Mouse (Mus musculus) megakaryocyte progenitor cell, adult 5-6 weeks (primary cell): Measurements from ENCODE around the gene Ndufa5. TPM values are rescaled to one million over a fixed set of nuclear protein-coding genes. Genes with fewer than 3 reads are reported as not detected.

Experiments
- ATAC-seq: replicated peaks from 2 replicates; pipeline ENCODE4 v1.8.0; 2016; ENCODE audit warnings: mild to moderate bottlenecking, moderate TSS enrichment, inconsistent platforms; ENCODE audit not compliant: poor library complexity
- total RNA-seq, 2 experiments: library from RNA; stranded (forward) in 1 of 2; stranded (reverse) in 1 of 2; fragments of 157-497, 149-512 nt in 1 of 2; fragments of 200-1000 nt in 1 of 2; gene quantifications; 2 replicates each; pipeline versions ENCODE4 v1.2.3 to v1.2.4; 2015 to 2017

Gene Ndufa5
- total RNA-seq (2015) = 127 and 130 TPM in 2 replicates
- 319 and 343 TPM in 2 replicates for total RNA-seq (2017)

DNA sequence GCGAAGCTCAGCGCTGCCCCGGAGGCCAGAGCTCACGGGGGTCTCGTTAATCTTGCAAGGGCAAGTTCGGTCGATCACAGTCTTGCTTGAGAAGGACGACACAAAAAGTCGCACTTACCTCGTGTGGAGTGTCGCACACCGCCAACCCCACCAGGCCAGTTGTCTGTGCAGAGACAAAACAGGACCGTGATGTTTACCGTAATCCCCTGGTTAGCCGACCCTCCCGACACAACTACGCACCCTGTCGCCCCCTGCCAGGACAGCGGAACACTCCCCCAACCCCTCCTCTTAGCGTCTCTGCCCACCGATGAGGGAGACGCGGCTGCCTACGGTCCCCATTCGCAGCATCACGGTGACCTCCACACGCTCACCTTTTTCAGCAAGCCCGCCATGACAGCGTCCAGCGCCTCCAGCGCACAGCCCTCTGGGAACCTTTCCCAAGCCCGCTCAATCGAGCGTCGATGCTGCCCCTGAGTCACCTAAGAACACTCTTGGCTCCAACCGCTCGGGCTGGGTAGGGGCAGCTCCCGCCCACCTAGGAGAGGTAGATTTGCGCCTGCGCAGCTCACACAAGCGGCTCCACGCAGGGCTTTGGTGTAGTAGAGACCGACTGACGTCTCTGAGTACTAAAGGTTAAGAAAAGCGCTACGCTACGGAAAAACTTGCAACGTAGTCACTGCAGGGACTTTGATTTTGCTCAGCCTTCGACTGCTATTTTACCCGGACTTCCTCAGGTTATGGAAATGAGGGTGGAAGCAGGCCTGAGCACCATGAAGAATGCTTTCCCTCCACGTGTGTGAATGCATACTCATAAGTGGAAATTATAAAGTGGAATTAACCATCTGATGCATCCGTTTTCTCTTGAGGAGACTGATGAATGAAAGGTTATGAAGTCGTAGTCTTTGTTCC, at the start of gene Ndufa5:
Ndufa5 (minus strand) TSS at position 859 of the 909 bp plus-strand sequence.
- peak; percentile 91 for ATAC-seq

DNA sequence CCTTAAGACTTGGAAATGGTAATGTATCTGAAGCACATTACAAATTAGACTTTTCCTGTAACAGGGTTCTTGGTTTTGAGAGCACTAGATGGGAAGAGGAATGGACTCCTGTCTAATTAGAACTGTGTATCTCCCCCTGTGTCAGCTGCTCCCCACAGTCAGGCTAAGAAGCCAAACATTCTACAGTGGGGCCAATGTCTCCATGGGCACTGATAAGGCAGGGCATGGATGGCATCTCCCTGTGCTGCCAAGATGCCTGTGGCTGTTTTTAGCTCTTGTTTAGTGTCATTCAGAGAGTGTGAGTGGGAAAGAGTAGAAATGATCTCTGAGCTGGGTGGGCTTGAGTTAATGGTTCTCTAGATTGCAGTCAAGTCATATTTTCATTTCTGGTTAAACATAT, 45.5 kb upstream of the Ndufa5 start:
- no peak for ATAC-seq

DNA sequence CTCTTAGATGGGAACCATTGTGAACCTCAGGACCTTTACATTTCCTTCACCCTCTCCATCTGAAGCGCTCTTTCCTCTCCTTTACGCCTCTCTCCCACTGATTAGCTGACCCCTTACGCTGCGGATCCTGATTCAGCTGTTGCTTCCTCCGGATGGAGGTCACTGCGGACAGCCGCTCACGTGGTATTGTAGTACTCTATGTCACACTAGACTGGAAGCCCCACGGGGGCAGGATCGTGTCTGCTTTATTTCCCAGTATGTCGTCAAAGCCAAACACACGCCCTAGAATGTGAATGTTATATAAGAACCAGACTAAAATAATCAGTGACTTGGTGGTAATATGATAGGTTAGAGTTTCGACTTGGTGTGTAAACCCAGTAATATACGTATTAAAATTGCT, 44.6 kb upstream of the Ndufa5 start:
- ATAC-seq = no peak

DNA sequence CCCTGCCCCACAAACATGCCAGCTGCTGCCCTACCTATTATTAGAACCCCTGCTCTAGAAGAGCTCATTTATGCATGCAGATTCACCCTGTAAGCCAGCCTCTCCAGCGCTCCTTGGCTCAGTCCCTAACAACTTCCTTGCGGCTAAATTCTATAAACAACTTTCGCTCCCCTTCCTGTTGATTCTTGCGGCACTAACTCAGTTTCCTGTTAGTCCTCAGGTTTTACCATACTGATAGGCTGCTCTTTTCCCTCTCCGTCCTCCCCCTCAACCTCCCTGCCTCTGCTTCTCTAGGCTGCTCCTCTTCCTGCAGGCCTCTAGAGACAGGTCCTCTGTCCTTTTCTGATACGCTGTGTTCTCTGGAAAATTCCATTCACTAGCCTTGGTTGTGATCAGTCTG, 43.3 kb upstream of the Ndufa5 start:
- ATAC-seq = no peak

DNA sequence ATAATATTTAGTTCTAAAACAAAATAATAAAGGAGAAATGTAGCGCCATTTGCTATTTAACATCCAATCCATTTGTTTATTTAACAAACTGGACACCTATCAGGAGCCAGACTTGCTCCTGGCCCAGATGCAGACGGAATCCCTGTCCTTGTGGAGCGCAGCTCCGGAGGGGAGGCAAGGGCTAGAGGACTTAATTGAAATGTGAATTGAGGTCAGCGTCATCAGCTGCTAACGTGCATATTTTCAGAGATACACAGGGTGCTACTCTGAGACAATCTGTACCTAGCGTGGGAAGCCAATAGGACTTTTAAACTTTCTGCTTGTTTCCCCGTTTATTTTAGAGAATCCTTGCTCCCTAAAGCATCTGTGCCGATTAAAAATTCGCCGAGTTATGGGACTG, 42.5 kb upstream of the Ndufa5 start:
- ATAC-seq = no peak

DNA sequence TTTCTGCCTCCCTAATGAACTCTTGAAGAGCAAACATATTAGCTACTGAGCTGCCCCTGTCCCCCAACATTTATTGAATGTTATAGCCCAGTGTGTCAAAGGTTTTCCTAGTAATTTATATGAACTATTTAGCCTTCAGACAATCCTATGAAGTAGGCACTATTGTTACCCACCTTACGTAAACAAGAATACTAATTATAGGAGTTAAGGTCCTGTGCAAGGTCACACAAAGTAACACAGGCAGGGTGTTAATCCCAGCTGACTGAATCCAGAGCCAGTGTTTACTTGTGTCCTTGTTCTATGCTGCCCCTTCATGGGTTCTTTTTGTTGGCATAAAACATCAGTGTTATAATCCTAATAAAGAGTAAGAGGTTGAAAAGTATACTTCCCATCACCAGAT, 41.9 kb upstream of the Ndufa5 start:
- no peak for ATAC-seq

DNA sequence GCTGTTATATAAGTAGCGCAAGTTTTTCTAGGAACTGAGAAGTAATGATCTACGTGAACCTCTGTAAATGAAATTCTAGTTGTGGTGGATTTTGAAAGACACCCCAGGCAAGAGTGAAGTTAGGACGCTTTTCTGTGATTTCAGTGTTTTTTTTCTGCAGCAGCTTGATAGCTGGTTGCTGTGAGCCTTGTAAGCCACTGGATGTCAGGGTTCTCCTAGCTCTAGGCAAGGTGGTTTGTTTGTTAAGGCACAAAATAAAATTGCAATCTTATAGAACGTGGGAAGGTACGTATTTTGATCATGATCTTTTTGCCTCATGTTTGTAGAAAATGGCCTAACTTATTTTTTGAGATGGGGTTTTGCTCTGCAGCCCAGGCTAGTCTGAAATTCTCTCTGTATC, 41.1 kb upstream of the Ndufa5 start:
- no peak for ATAC-seq

DNA sequence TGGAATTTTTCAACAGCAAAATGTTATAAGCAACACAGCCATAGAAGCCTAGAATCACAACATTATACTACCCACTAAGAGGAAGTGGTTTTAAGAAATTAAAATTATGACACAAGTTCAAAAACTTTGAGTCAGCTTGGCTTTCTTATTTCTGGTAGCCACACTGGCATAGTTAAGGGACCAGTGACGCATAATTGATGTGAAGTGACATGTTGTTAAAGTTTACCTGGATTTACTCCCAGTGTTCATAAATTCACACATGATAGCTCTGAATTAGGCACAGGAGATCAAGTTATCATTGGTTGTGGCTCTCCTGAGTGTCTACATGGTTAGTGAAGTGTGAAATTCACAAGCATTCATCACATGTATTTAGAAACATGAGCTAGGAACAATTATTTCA, 37.1 kb upstream of the Ndufa5 start:
- ATAC-seq = no peak

DNA sequence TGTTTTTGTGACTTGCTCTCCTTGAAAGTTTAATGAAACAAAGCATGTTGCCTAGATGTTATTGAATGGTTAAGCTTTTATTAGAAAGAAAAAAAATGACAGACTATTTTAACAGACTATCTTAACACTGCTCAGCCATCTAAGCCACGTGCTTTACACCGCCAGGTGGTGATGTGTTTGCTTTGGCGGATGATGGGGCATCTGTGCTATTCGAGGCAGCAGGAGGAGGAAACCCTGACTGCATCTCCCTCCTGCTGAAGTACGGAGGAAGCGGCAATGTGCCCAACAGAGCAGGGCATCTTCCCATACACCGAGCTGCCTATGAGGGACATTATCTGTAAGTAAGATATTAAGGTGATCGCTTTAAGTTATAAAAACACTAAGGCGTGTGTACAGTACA, 36.3 kb upstream of the Ndufa5 start:
- no peak for ATAC-seq

DNA sequence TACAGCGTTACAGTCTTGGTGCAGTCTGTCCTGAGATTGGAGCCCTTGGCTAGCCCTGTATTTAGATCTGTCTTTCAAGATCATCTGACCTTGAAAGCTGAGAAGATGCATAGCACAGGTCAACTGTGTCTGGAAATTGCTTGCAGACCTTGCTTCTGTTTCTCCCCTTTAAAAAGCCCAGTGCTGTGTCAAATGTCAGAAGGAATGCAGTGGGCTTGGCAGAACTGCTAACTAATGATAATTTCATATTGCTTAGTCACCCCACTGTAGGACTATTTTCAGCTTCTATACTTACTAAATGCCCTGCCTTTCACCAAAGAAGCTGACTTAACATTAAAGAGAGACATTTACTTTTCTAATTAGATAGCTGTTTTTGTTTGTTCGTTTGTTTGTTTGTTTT, 27.7 kb upstream of the Ndufa5 start:
- ATAC-seq = no peak

DNA sequence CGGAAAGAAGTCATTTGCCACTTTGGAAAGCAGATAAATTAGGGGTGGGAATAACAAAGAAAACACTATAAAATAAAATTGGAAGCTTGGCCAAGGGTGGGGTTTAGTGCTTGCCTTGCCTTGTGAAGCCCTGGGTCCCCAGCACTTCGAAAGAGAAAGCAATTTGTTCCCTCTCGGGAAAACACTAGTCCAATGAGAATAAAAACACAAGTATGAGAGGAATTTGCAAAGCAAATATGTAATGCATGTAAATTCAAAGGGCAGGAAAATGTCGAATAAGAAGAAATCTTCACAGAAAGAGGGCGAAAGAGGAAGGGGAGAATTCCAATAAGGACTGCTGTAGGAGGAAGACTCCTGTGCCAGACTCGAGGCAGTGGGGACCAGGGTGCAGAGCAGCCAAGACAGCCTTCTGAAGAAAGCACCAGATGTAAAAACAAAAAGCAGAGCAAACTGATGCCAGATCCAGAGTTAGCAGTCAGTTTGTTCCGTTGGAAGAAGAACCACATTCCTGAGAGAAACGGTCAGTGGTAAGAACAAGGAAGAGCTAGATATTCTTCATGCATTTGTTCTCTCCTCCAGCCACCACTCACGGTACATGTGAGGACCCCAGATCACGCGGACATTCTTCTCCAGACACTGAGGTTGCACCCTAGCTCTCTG, 26.7 kb upstream of the Ndufa5 start:
- ATAC-seq = no peak

DNA sequence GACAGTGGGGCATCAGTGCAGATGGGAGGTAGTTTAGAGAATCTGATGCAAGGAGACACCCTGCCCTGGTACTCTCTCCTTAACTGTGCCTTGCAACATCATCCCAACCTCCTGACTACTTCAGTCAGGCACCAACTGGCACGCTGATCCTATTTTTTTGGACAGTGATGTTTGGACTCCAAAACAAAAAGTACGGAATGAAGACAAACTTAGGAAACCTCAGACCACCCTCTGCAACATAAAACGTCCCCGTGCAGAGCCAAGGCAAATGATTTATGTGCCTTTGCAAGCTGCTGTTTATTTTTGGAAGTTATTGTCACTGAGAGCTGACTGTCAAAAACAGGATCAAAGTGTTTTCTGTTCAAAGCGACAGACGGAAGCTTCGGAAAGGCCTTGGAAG, 24.2 kb upstream of the Ndufa5 start:
- ATAC-seq = no peak

DNA sequence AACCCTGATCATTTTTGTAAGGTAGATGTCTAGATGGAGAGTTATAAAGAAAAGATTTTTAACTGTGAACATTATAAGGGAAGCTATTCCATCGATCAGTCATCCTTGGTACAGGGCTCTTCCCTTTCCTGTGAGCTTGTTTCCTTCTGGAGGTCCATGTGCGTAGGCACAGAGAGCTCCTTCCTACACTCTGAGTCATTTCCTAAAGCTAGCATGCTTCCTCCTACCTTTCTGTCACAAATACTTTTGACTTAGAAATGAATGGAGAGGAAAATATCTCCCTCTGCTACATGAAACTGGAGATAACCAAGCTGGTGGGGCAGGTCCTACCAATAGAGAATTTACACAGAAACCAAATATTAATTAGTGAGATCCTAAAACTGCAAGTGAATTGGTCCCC, 22.0 kb upstream of the Ndufa5 start:
- no peak for ATAC-seq

DNA sequence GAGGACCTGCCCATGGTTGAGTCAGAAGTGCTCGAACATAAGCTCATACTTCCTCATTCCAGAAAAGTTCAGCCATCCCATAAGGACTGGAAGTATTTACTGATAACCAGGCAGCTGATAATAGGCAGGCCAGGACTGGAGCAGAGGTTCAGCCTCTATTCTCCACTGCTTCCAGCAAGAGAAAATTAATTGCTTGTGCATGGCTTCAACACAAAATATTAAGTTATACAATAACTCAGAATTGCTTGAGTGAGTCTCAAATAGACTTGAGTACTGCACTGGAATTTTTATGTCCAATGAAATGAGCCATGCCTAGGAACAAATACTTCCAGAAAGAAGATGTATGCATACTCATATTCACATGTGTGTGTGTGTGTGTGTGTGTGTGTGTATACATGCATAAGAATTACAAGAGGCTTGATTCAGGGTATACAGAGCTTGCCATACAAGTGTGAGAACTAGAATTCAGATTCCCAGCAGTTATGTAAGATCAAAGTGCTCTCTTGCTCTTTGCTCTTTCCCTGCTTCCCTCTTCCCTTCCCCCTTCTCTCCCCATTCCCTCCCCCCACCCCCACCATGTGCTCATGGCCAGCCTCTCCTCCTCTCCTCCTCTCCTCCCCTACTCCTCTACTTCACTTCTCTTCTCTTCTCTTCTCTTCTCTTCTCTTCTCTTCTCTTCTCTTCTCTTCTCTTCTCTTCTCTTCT, 19.1 kb upstream of the Ndufa5 start:
- no peak for ATAC-seq

DNA sequence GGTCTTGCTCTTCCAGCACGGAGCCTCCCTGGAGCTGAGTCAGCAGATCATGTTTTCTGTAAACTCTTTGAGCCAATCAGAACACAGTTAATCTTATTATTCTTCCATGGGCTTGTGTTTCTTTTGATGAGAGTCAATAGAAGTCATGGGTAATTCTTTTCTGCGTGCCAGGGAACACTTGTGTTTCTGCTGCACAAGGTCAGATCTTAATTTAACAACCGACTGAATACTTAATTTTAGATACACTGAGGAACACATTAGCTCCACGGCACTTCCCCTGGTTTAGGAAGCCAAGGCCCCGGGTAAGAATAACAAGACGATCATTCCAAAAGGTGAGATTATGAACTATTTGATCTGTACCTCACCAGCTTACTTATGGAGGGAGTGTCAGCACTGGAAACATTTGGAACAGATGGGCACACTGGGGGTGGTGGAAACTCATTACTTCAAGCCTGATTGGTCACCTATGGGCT, 15.3 kb upstream of the Ndufa5 start:
- ATAC-seq = no peak

DNA sequence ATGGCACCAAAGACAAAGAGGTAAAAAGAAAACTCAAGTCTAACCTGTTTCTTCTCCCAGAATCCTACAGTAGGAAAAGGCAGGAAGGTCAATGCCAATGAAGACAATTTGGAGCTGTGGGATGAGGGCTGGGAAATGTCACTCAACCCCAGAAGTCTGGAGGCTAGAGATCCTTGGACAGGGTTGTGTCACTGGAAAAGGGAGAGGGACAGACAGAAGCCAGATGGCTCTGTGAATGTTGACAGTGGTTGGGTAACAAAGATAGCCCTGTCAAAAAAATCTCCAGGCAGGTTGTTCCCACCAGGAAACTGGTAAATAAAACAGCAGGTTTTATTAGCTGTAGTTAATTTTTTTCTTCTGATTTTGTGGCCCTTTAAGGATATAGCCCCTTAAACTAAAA, 14.6 kb upstream of the Ndufa5 start:
- no peak for ATAC-seq

DNA sequence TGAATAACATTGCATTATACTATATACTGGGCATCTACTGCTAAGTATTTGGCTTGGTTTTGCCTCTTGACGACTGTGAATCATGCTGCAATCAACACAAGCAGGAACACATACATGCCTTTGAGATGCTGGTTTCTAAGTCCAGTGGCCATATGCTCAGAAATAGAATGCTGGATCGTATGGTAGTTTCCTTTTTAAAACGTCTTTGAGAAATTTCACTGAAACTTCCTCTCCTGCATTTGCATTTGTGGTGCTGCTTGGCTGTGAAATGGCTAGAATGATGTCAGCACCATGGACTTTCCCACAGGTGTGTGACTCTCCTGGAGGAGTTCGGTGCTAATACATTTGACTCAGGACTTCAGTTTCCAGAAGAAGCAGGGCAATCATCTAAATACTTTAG, 12.3 kb upstream of the Ndufa5 start:
- ATAC-seq = no peak

DNA sequence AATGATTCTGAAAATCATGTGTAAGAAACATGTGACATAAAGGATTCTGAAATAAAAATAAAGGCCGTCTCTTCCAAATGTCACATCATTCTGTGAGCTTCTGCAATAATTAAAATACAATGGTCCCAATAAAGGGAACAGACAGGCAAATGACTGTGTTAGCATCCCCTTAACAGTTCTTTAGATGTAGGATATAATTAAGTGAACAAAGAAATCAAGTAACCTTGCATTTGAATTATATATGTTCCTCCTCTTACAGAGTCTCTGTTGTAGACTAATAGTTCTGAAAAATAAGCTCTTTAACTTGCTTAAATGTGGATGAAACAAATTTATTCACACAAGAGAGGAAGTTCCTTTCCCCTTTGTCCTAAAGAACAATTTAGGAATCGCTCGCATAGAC, 10.6 kb upstream of the Ndufa5 start:
- no peak for ATAC-seq

DNA sequence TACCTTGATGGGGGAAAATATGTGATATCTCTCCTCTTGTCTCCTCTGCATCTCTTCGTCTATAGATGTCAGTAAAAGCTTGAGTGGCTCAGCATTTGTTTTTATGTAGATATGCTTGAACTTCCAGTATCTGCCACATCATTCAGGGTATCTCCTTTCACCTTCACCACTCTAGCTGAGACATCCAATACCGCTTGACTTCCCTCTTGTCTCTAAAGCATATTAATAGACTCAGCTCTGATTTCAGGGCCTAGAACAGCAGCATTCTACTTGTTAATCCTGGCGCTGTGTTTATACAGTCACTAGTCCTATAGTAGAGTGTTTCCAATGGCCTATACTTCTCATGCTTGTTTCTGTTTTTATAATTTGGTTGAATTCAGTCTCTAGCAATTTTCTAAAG, 5.0 kb upstream of the Ndufa5 start:
- ATAC-seq = no peak

DNA sequence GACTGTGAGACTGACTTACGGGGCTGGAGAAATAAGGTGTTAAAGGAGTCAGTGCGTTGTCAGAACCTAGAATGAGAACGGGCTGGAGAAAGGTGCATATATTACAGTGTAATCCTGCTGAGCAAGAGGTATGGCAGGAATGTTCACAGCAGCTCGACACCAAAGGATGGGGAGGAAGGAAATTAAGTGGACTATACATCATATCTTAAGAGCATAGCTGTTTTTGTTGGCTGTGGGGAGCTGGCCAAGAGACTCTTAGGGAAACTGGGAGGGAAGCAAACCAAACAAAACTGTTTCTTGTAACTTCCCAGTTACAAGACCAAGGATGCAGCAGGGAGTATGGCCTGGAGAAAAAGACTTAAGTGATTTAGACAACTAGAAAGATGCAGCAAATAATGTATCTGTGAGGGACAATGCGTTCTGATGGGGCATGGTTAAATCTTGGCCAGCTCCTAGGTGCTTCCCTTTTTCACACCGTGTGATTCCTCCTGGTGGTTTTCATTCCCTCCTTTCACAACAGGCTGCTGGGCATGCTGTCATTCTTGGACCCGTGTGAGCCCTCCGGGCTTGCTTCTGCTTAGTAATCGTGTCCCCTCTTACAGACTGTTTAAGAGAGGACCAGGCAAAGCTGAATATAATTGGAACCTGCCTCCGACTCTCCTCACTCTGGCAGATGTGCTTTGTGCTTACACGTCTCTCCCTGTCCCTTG, 3.1 kb upstream of the Ndufa5 start:
- ATAC-seq = peak; percentile 35

DNA sequence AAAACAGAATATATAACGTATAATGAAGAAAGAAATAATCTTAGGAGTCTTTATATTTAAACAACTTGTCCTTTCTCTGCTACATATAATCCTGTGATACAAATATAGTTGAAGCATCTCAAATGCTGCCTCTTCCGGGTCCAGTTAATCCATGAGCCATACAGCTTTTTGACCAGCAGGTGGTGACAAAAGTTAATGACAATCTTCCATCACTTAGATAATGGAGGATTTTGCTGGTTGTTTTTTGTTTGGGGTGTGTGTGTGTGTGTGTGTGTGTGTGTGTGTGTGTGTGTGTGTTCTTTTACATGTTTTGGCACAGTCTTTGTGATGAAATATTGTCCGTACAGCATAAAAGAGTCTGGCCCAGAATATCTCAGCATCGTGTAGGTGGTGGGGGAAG, 2.4 kb upstream of the Ndufa5 start:
- peak; percentile 59 for ATAC-seq

DNA sequence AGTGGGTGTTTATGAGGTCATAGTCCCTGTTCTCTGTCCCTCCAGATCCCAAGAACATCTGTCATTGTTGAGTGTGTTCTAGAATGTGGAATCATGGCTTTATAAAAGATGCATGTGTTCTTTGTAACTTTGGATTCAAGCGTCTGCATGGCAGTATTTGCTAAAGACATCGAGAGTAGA, 141 bp upstream of the Ndufa5 start, which contains the start of gene Asb15:
Asb15 (plus strand) TSS at position 81 of the 180 bp plus-strand sequence.
- 0 out of 2 replicates have a peak, but pooled peaks have one; percentile 0 for ATAC-seq
